Mouse (Mus musculus) cerebellum, adult 2 months (tissue): ENCODE results near the gene Nup62.

Source experiments
- CTCF ChIP-seq: fragments of 200-500 bp; IDR thresholded peaks from 2 replicates; pipeline ENCODE4 v1.5.1; 2011; ENCODE audit warnings: low read depth, mild to moderate bottlenecking, control low read depth, low read length, moderate library complexity, borderline replicate concordance; ENCODE audit not compliant: insufficient read depth
- POLR2A ChIP-seq: fragments of 200-500 bp; IDR thresholded peaks from 2 replicates; pipeline ENCODE4 v1.6.1; 2011; ENCODE audit warnings: low read length, control low read depth, borderline replicate concordance; ENCODE audit not compliant: insufficient read depth

DNA sequence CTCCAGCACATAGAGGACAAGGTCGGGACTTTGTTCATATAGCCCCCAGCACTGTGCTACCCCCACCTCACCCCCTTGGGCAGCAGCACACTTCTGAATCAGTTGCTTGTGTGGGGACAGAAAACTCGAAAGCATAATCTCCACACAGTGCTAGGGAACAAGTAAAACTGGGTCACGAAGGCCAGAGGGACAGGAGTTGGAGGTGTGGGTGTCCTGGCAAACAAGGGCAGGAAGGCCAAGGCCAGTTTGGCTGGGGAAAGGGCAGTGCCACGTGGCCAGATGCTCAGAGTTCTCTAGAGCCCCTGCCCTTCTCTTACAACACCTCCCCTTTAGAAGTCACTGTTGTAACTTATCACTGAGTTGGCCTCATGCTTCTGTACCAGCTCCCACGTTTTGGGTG, 4.0 kb downstream of the Nup62 start:
- TF ChIP-seq POLR2A (no peak), CTCF (no peak)
